Mouse (Mus musculus): Measurements from ENCODE around the gene Nek8.
A peak's percentile ranks its signal among the peaks of the same experiment; 100 is the strongest.

Nek8 gene

GRCm38 (mm10) chr11:78167257-78167959 is 9.1 kb downstream of the Nek8 start:
- DNase-seq (ENCODE audit: low spot score in 2 of 2) = no peak

- no peak for DNase-seq (ENCODE audit: low spot score in 2 of 2)
Measured at GRCm38 (mm10) chr11:78166640-78167039, 9.8 kb downstream of the Nek8 start.

- no peak for DNase-seq (ENCODE audit: low spot score in 2 of 2)
Measured at GRCm38 (mm10) chr11:78166161-78166560, 10.3 kb downstream of the Nek8 start.

- no peak for DNase-seq (ENCODE audit: low spot score in 2 of 2)
Measured at GRCm38 (mm10) chr11:78165761-78166109, 10.7 kb downstream of the Nek8 start.

- peak; percentile 60 to 66 for DNase-seq (ENCODE audit: low spot score in 2 of 2)
Measured at GRCm38 (mm10) chr11:78164924-78165760, 11.3 kb downstream of the Nek8 start, which contains the start of gene Traf4. Gene Traf4, minus strand, starts transcription at chr11:78165589.

GRCm38 (mm10) chr11:78164604-78164923 is 11.9 kb downstream of the Nek8 start:
- DNase-seq (ENCODE audit: low spot score in 2 of 2) = no peak

GRCm38 (mm10) chr11:78163681-78164603 is 12.5 kb downstream of the Nek8 start:
- no peak for DNase-seq (ENCODE audit: low spot score in 2 of 2)

- DNase-seq (ENCODE audit: low spot score in 2 of 2) = no peak
Measured at GRCm38 (mm10) chr11:78163045-78163444, 13.4 kb downstream of the Nek8 start.

GRCm38 (mm10) chr11:78162504-78162903 is 14.0 kb downstream of the Nek8 start:
- DNase-seq (ENCODE audit: low spot score in 2 of 2) = peak in 1 of 2 experiments; percentile 60

GRCm38 (mm10) chr11:78161968-78162367 is 14.5 kb downstream of the Nek8 start:
- DNase-seq (ENCODE audit: low spot score in 2 of 2) = no peak

- DNase-seq (ENCODE audit: low spot score in 2 of 2) = no peak
Measured at GRCm38 (mm10) chr11:78161169-78161568, 15.3 kb downstream of the Nek8 start.

- DNase-seq (ENCODE audit: low spot score in 2 of 2) = no peak
Measured at GRCm38 (mm10) chr11:78160675-78161074, 15.8 kb downstream of the Nek8 start.

- DNase-seq (ENCODE audit: low spot score in 2 of 2) = no peak
Measured at GRCm38 (mm10) chr11:78160171-78160570, 16.3 kb downstream of the Nek8 start.

- DNase-seq (ENCODE audit: low spot score in 2 of 2) = no peak
Measured at GRCm38 (mm10) chr11:78159557-78159956, 16.9 kb downstream of the Nek8 start.

GRCm38 (mm10) chr11:78159096-78159495 is 17.4 kb downstream of the Nek8 start:
- peak; percentile 63 to 86 for DNase-seq (ENCODE audit: low spot score in 2 of 2)

- DNase-seq (ENCODE audit: low spot score in 2 of 2) = no peak
Measured at GRCm38 (mm10) chr11:78156156-78156699, 20.2 kb downstream of the Nek8 start.

GRCm38 (mm10) chr11:78155674-78156073 is 20.8 kb downstream of the Nek8 start:
- no peak for DNase-seq (ENCODE audit: low spot score in 2 of 2)

GRCm38 (mm10) chr11:78153778-78154177 is 22.7 kb downstream of the Nek8 start:
- no peak for DNase-seq (ENCODE audit: low spot score in 2 of 2)

- peak; percentile 76 to 88 for DNase-seq (ENCODE audit: low spot score in 2 of 2)
Measured at GRCm38 (mm10) chr11:78152299-78153231, 23.9 kb downstream of the Nek8 start.

GRCm38 (mm10) chr11:78151161-78151560 is 25.3 kb downstream of the Nek8 start:
- DNase-seq (ENCODE audit: low spot score in 2 of 2) = no peak

All from frontal cortex, postnatal 36 days (tissue).